Mouse (Mus musculus) forebrain, embryonic 15.5 days (tissue): ENCODE measurements around the gene Got2. TPM values are rescaled to one million over a fixed set of nuclear protein-coding genes. Genes with fewer than 3 reads are reported as not detected.

ENCODE experiments used
- polyA plus RNA-seq: library from polyadenylated mRNA; unstranded; fragments of >200 nt; fragmentation: Nextera tagmentation; extraction: Ambion mirVana; gene quantifications from 2 replicates; pipeline ENCODE4 v1.2.1, GENCODE M21; 2015

The Got2 gene
- polyA plus RNA-seq, 1 experiment from 2014 or later: 160 TPM

Other genes starting within 250 kb of the Got2 start
- 200 and 204 TPM in 2 replicates for gene Ndrg4, start 211.6 kb downstream of the Got2 start, polyA plus RNA-seq
- gene Setd6, start 172.7 kb downstream of the Got2 start, polyA plus RNA-seq: 26.1 and 28.8 TPM in 2 replicates
- 51.7 and 52.7 TPM in 2 replicates for gene Cnot1, start 81.1 kb downstream of the Got2 start, polyA plus RNA-seq
- 258 and 266 TPM in 2 replicates for gene Sap18b, start 63.2 kb downstream of the Got2 start, polyA plus RNA-seq
- 28.5 and 28.9 TPM in 2 replicates for gene Slc38a7, start 35.0 kb downstream of the Got2 start, polyA plus RNA-seq